Mouse (Mus musculus): ENCODE measurements around the gene Elobl.

GRCm38 (mm10) chr11:88993625-88994024, 26.9 kb upstream of the Elobl start:
- TF ChIP-seq CTCF (IDR thresholded peaks at IDR 0.05; ENCODE audit: low read depth) (peak; percentile 93), EP300 (IDR thresholded peaks at IDR 0.05; ENCODE audit: low read depth) (no peak)

All from liver, postnatal 0 days (tissue).